Mouse (Mus musculus): ENCODE results near the gene Erich6b. TPM values are rescaled to one million over a fixed set of nuclear protein-coding genes. Genes with fewer than 3 reads are reported as not detected.

Erich6b gene
- not detected in 2 replicates for polyA plus RNA-seq (2014; fragmentation: Nextera tagmentation; extraction: Ambion mirVana)

- H3K9me3 ChIP-seq (replicated peaks; ENCODE audit: control insufficient read depth, low read length), result no peaks in the 10 kb centered on the region
- no peak for ATAC-seq (replicated peaks; ENCODE audit: insufficient number of reproducible peaks, low FRiP score, low TSS enrichment)
- no peak within 1 kb of the TSS for H3K4me2 ChIP-seq
Observed at GRCm38 (mm10) chr14:75642080-75642479, at the start of gene Erich6b. TSS of gene Erich6b (plus strand) at chr14:75642259.

DNA sequence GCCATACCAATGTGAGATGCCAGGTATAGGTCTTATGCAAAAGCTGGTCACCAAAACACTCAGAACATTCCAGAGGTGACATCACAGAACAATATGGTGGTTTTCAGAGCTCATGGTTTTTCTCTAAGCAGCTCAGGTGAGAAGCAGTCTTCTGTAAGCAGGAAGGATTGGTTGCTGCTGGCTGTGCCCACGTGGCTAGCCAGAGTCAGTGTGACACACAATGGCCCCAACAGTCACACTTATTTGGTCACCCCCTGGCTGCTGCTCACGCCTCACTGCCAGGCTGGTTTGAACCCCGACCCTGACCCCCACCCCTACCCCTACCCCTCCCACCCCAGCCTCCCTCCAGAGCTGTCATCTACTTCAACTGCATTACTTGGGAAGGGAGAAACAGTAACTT, 49.1 kb upstream of the Erich6b start, which contains the start of gene Spert:
Gene Spert (minus strand): TSS at position 139 of the 400 bp plus-strand sequence.
- no peaks in the 10 kb centered on the region for H3K36me3 ChIP-seq (ENCODE audit: control insufficient read depth, insufficient read depth, low read length)
- H3K27me3 ChIP-seq (ENCODE audit: control insufficient read depth, insufficient read depth, low read length), result no peaks in the 10 kb centered on the region
- H3K9ac ChIP-seq (ENCODE audit: low read depth, low read length), result no peak within 1 kb of the TSS
- no peak within 1 kb of the TSS for H3K4me2 ChIP-seq
- no peak within 1 kb of the TSS for H3K4me3 ChIP-seq (ENCODE audit: low read depth, low read length)
- H3K4me1 ChIP-seq (ENCODE audit: control insufficient read depth, insufficient read depth, low read length), result no peaks in the 10 kb centered on the region
- H3K27ac ChIP-seq (ENCODE audit: low read depth, low read length), result no peak within 1 kb of the TSS
- no peak for ATAC-seq (replicated peaks; ENCODE audit: insufficient number of reproducible peaks, low FRiP score, low TSS enrichment)
- WGBS (ENCODE audit: insufficient replicate concordance), result 58% methylated on average over 3 of the region's 3 CpGs
- H3K9me3 ChIP-seq (replicated peaks; ENCODE audit: control insufficient read depth, low read length), result no peaks in the 10 kb centered on the region

More at GRCm38 (mm10) chr14:75642080-75642479, at the start of gene Erich6b:
- H3K4me1 ChIP-seq (ENCODE audit: control insufficient read depth, insufficient read depth, low read length), result no peaks in the 10 kb centered on the region
- no peak within 1 kb of the TSS for H3K27ac ChIP-seq (ENCODE audit: low read depth, low read length)
- 83% methylated on average over 8 of the region's 8 CpGs for WGBS (ENCODE audit: insufficient replicate concordance)
- H3K4me3 ChIP-seq (ENCODE audit: low read depth, low read length), result no peak within 1 kb of the TSS
- no peak within 1 kb of the TSS for H3K9ac ChIP-seq (ENCODE audit: low read depth, low read length)
- H3K36me3 ChIP-seq (ENCODE audit: control insufficient read depth, insufficient read depth, low read length), result no peaks in the 10 kb centered on the region
- no peaks in the 10 kb centered on the region for H3K27me3 ChIP-seq (ENCODE audit: control insufficient read depth, insufficient read depth, low read length)

DNA sequence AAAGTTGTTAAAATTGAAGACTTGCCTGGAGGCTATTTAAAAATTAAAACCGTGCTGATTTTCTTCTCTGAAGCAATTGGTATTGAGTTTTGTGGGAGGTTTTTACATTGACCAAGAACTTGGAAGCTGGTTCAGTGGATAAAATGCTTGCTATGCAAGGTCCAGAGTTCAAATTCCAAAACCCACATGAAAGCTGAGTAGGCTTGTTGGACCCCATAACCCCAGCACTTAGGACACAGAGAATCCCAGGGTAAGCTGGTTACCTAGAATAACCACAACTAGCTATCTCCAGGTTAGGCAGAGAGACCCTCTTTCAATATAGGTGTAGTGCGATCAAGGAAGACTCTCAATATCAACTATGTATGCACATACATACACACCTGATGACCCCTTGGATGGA, 32.9 kb upstream of the Erich6b start:
- ATAC-seq (replicated peaks; ENCODE audit: insufficient number of reproducible peaks, low FRiP score, low TSS enrichment), result no peak

GRCm38 (mm10) chr14:75616375-75616774, 25.7 kb upstream of the Erich6b start:
- Histone ChIP-seq H3K9ac (ENCODE audit: low read depth, low read length) (no peak overlapping the region), H3K4me3 (ENCODE audit: low read depth, low read length) (no peak overlapping the region), H3K27me3 (ENCODE audit: control insufficient read depth, insufficient read depth, low read length) (no peaks in the 10 kb centered on the region), H3K4me2 (no peak overlapping the region), H3K36me3 (ENCODE audit: control insufficient read depth, insufficient read depth, low read length) (no peaks in the 10 kb centered on the region), H3K9me3 (replicated peaks; ENCODE audit: control insufficient read depth, low read length) (no peaks in the 10 kb centered on the region), H3K27ac (ENCODE audit: low read depth, low read length) (no peak overlapping the region), H3K4me1 (ENCODE audit: control insufficient read depth, insufficient read depth, low read length) (no peaks in the 10 kb centered on the region)
- no peak for ATAC-seq (replicated peaks; ENCODE audit: insufficient number of reproducible peaks, low FRiP score, low TSS enrichment)
- WGBS (ENCODE audit: insufficient replicate concordance), result 80% methylated on average over 6 of the region's 6 CpGs

More for the DNA sequence above, 32.9 kb upstream of the Erich6b start:
- Histone ChIP-seq H3K27ac (ENCODE audit: low read depth, low read length) (no peak overlapping the region), H3K4me1 (ENCODE audit: control insufficient read depth, insufficient read depth, low read length) (no peaks in the 10 kb centered on the region), H3K4me2 (no peak overlapping the region), H3K36me3 (ENCODE audit: control insufficient read depth, insufficient read depth, low read length) (no peaks in the 10 kb centered on the region), H3K27me3 (ENCODE audit: control insufficient read depth, insufficient read depth, low read length) (no peaks in the 10 kb centered on the region), H3K9me3 (replicated peaks; ENCODE audit: control insufficient read depth, low read length) (no peaks in the 10 kb centered on the region), H3K4me3 (ENCODE audit: low read depth, low read length) (no peak overlapping the region), H3K9ac (ENCODE audit: low read depth, low read length) (no peak overlapping the region)
- WGBS (ENCODE audit: insufficient replicate concordance), result 80% methylated on average over 2 of the region's 2 CpGs

GRCm38 (mm10) chr14:75622984-75623383, 19.1 kb upstream of the Erich6b start:
- no peak for ATAC-seq (replicated peaks; ENCODE audit: insufficient number of reproducible peaks, low FRiP score, low TSS enrichment)
- H3K4me2 ChIP-seq, result no peak overlapping the region
- no peak overlapping the region for H3K4me3 ChIP-seq (ENCODE audit: low read depth, low read length)
- no peaks in the 10 kb centered on the region for H3K27me3 ChIP-seq (ENCODE audit: control insufficient read depth, insufficient read depth, low read length)
- H3K9me3 ChIP-seq (replicated peaks; ENCODE audit: control insufficient read depth, low read length), result no peaks in the 10 kb centered on the region
- H3K9ac ChIP-seq (ENCODE audit: low read depth, low read length), result no peak overlapping the region
- H3K27ac ChIP-seq (ENCODE audit: low read depth, low read length), result no peak overlapping the region
- H3K36me3 ChIP-seq (ENCODE audit: control insufficient read depth, insufficient read depth, low read length), result no peaks in the 10 kb centered on the region
- WGBS (ENCODE audit: insufficient replicate concordance), result 73% methylated on average over 7 of the region's 7 CpGs
- H3K4me1 ChIP-seq (ENCODE audit: control insufficient read depth, insufficient read depth, low read length), result no peaks in the 10 kb centered on the region

- Histone ChIP-seq H3K9ac (ENCODE audit: low read depth, low read length) (no peak overlapping the region), H3K9me3 (replicated peaks; ENCODE audit: control insufficient read depth, low read length) (no peaks in the 10 kb centered on the region), H3K4me3 (ENCODE audit: low read depth, low read length) (no peak overlapping the region), H3K4me1 (ENCODE audit: control insufficient read depth, insufficient read depth, low read length) (no peaks in the 10 kb centered on the region), H3K4me2 (no peak overlapping the region), H3K27ac (ENCODE audit: low read depth, low read length) (no peak overlapping the region), H3K27me3 (ENCODE audit: control insufficient read depth, insufficient read depth, low read length) (no peaks in the 10 kb centered on the region), H3K36me3 (ENCODE audit: control insufficient read depth, insufficient read depth, low read length) (no peaks in the 10 kb centered on the region)
- ATAC-seq (replicated peaks; ENCODE audit: insufficient number of reproducible peaks, low FRiP score, low TSS enrichment), result no peak
- 80% methylated on average over 8 of the region's 8 CpGs for WGBS (ENCODE audit: insufficient replicate concordance)
Observed at GRCm38 (mm10) chr14:75628870-75629269, 13.2 kb upstream of the Erich6b start.

- 60% methylated on average over 12 of the region's 12 CpGs for WGBS (ENCODE audit: insufficient replicate concordance)
- no peak overlapping the region for H3K27ac ChIP-seq (ENCODE audit: low read depth, low read length)
- H3K36me3 ChIP-seq (ENCODE audit: control insufficient read depth, insufficient read depth, low read length), result no peaks in the 10 kb centered on the region
Observed at GRCm38 (mm10) chr14:75635350-75635749, 6.7 kb upstream of the Erich6b start.

GRCm38 (mm10) chr14:75636107-75636506, 6.0 kb upstream of the Erich6b start:
- Histone ChIP-seq H3K9me3 (replicated peaks; ENCODE audit: control insufficient read depth, low read length) (no peaks in the 10 kb centered on the region), H3K27ac (ENCODE audit: low read depth, low read length) (no peak overlapping the region), H3K36me3 (ENCODE audit: control insufficient read depth, insufficient read depth, low read length) (no peaks in the 10 kb centered on the region), H3K4me3 (ENCODE audit: low read depth, low read length) (no peak overlapping the region), H3K27me3 (ENCODE audit: control insufficient read depth, insufficient read depth, low read length) (no peaks in the 10 kb centered on the region), H3K9ac (ENCODE audit: low read depth, low read length) (no peak overlapping the region), H3K4me2 (no peak overlapping the region), H3K4me1 (ENCODE audit: control insufficient read depth, insufficient read depth, low read length) (no peaks in the 10 kb centered on the region)
- ATAC-seq (replicated peaks; ENCODE audit: insufficient number of reproducible peaks, low FRiP score, low TSS enrichment), result no peak
- WGBS (ENCODE audit: insufficient replicate concordance), result 54% methylated on average over 7 of the region's 7 CpGs

More at GRCm38 (mm10) chr14:75635350-75635749, 6.7 kb upstream of the Erich6b start:
- Histone ChIP-seq H3K9ac (ENCODE audit: low read depth, low read length) (no peak overlapping the region), H3K9me3 (replicated peaks; ENCODE audit: control insufficient read depth, low read length) (no peaks in the 10 kb centered on the region), H3K27me3 (ENCODE audit: control insufficient read depth, insufficient read depth, low read length) (no peaks in the 10 kb centered on the region), H3K4me3 (ENCODE audit: low read depth, low read length) (no peak overlapping the region), H3K4me1 (ENCODE audit: control insufficient read depth, insufficient read depth, low read length) (no peaks in the 10 kb centered on the region), H3K4me2 (no peak overlapping the region)
- no peak for ATAC-seq (replicated peaks; ENCODE audit: insufficient number of reproducible peaks, low FRiP score, low TSS enrichment)

DNA sequence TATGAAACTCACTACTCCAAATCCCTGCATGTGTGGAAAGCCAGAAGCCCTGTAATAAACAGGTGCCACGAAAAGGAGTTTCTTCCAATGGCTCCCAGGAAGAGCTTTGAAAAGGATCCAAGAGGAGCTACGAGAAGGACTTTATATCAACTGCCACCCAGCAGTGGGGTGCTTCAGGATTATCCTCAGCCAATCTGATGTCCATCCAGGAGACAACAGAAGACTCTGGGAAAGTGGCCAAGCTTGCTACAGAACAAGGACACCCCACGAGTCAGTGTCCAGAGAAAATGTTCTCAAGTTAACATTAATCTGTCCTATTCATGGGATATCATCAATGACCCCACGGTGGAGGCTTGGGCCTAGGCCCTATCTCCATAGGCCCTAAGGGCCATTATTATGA, 4.4 kb upstream of the Erich6b start:
- Histone ChIP-seq H3K27ac (ENCODE audit: low read depth, low read length) (no peak overlapping the region), H3K9me3 (replicated peaks; ENCODE audit: control insufficient read depth, low read length) (no peaks in the 10 kb centered on the region), H3K4me2 (no peak overlapping the region), H3K9ac (ENCODE audit: low read depth, low read length) (no peak overlapping the region), H3K27me3 (ENCODE audit: control insufficient read depth, insufficient read depth, low read length) (no peaks in the 10 kb centered on the region), H3K36me3 (ENCODE audit: control insufficient read depth, insufficient read depth, low read length) (no peaks in the 10 kb centered on the region), H3K4me3 (ENCODE audit: low read depth, low read length) (no peak overlapping the region), H3K4me1 (ENCODE audit: control insufficient read depth, insufficient read depth, low read length) (no peaks in the 10 kb centered on the region)
- ATAC-seq (replicated peaks; ENCODE audit: insufficient number of reproducible peaks, low FRiP score, low TSS enrichment), result no peak
- WGBS (ENCODE audit: insufficient replicate concordance), result 74% methylated on average over 4 of the region's 4 CpGs
